Mouse (Mus musculus) intestine, postnatal 0 days (tissue): ENCODE results near the gene Ncor1. TPM values are rescaled to one million over a fixed set of nuclear protein-coding genes. Genes with fewer than 3 reads are reported as not detected.
A peak's percentile ranks its signal among the peaks of the same experiment; 100 is the strongest.
"Not testable (repeated sequence)": the region's sequence is repeated elsewhere in the genome, so short reads cannot be mapped to it uniquely, and the experiment has no call there.

Experiments
- ATAC-seq: fragments of 200-750 bp; cut with Nextera tagmentation; 2 replicates; pipeline ENCODE4 v1.8.0; 2017; ENCODE audit warnings: mild to moderate bottlenecking, moderate TSS enrichment, moderate library complexity
- H3K27ac ChIP-seq: fragments of 300-500 bp; sonication (generic); 2 replicates; pipeline ENCODE4 v1.5.1; 2014; ENCODE audit warnings: mild to moderate bottlenecking, low read depth, low read length, moderate library complexity
- H3K27me3 ChIP-seq: fragments of 300-500 bp; sonication (generic); replicated peaks from 2 replicates; pipeline ENCODE4 v1.6.1; 2014; ENCODE audit warnings: low read length, mixed read lengths; ENCODE audit not compliant: control insufficient read depth, insufficient read depth
- H3K36me3 ChIP-seq: fragments of 300-500 bp; sonication (generic); 2 replicates; pipeline ENCODE4 v1.6.1; 2014; ENCODE audit warnings: mild to moderate bottlenecking, moderate library complexity; ENCODE audit not compliant: control insufficient read depth, insufficient read depth
- H3K4me1 ChIP-seq: fragments of 300-500 bp; sonication (generic); replicated peaks from 2 replicates; pipeline ENCODE4 v1.6.1; 2014; ENCODE audit warnings: antibody characterized with exemption, low read length, mixed read lengths; ENCODE audit not compliant: control insufficient read depth, insufficient read depth
- H3K4me2 ChIP-seq: fragments of 300-500 bp; sonication (generic); replicated peaks from 2 replicates; pipeline ENCODE4 v1.6.1; 2014; ENCODE audit warnings: low read depth, mild to moderate bottlenecking, moderate library complexity
- H3K4me3 ChIP-seq: fragments of 300-500 bp; sonication (generic); 2 replicates; pipeline ENCODE4 v1.5.1; 2014; ENCODE audit warnings: low read depth, low read length
- H3K9ac ChIP-seq: fragments of 300-500 bp; sonication (generic); 2 replicates; pipeline ENCODE4 v1.6.1; 2014; ENCODE audit warnings: mild to moderate bottlenecking, low read depth, low read length
- H3K9me3 ChIP-seq: fragments of 300-500 bp; sonication (generic); 2 replicates; pipeline ENCODE4 v1.6.1; 2016; ENCODE audit warnings: mixed run types; ENCODE audit not compliant: control insufficient read depth
- CTCF ChIP-seq: sonication (generic); IDR thresholded peaks from 2 replicates; pipeline ENCODE4 v1.5.1; 2016; ENCODE audit warnings: low read depth, mild to moderate bottlenecking, control low read depth, antibody characterized with exemption, moderate library complexity
- WGBS: fragments of 180-500 bp; shearing (Covaris S2); extraction: QIAGEN DNeasy Blood & Tissue Kit; methylation state at CpG from one replicate; pipeline ENCODE4 v1.1.7; 2014; 5-methylcytosine and 5-hydroxymethylcytosine counted together
- polyA plus RNA-seq: library from polyadenylated mRNA; unstranded; fragments of >200 nt; fragmentation: Nextera tagmentation; extraction: Ambion mirVana; gene quantifications from 2 replicates; pipeline ENCODE4 v1.2.1, GENCODE M21; 2015

The Ncor1 gene
- polyA plus RNA-seq, 1 experiment from 2014 or later, result 114 TPM

GRCm38 (mm10) chr11:62478931-62479330 lies 20.6 kb upstream of the Ncor1 start:
- no peaks in the 10 kb centered on the region for H3K4me1 ChIP-seq
- 70% methylated on average over 6 of the region's 6 CpGs for WGBS
- no peaks in the 10 kb centered on the region for H3K27me3 ChIP-seq
- no peak overlapping the region for H3K4me2 ChIP-seq
- H3K9ac ChIP-seq, result no peak overlapping the region
- H3K27ac ChIP-seq, result peak overlapping the region; percentile 66
- ATAC-seq, result no peak
- H3K9me3 ChIP-seq, result no peaks in the 10 kb centered on the region
- TF ChIP-seq CTCF, result no peak
- H3K36me3 ChIP-seq, result no peaks in the 10 kb centered on the region
- H3K4me3 ChIP-seq, result no peak overlapping the region

- WGBS, result 61% methylated on average over 4 of the region's 4 CpGs
- peak; percentile 35; the same call in 1 of the 2 replicates for ATAC-seq
- H3K27ac ChIP-seq, result no peak overlapping the region; the same call in 1 of the 2 replicates
- H3K4me3 ChIP-seq, result no peak overlapping the region
- no peaks in the 10 kb centered on the region for H3K4me1 ChIP-seq
- no peak for TF ChIP-seq CTCF
- H3K27me3 ChIP-seq, result no peaks in the 10 kb centered on the region
- no peaks in the 10 kb centered on the region for H3K9me3 ChIP-seq
- H3K4me2 ChIP-seq, result no peak overlapping the region
- H3K9ac ChIP-seq, result no peak overlapping the region
- H3K36me3 ChIP-seq, result no peaks in the 10 kb centered on the region
These were observed 17.8 kb upstream of the Ncor1 start for GRCm38 (mm10) chr11:62476156-62476555.

GRCm38 (mm10) chr11:62473516-62473915 lies 15.2 kb upstream of the Ncor1 start:
- Histone ChIP-seq H3K4me3 (no peak overlapping the region), H3K27ac (no peak overlapping the region), H3K27me3 (no peaks in the 10 kb centered on the region), H3K4me2 (no peak overlapping the region), H3K4me1 (no peaks in the 10 kb centered on the region), H3K9ac (no peak overlapping the region), H3K36me3 (no peaks in the 10 kb centered on the region), H3K9me3 (no peaks in the 10 kb centered on the region)
- TF ChIP-seq CTCF, result no peak
- 95% methylated on average over 5 of the region's 5 CpGs for WGBS
- ATAC-seq, result no peak

GRCm38 (mm10) chr11:62470451-62470850 lies 12.1 kb upstream of the Ncor1 start:
- Histone ChIP-seq H3K4me2 (no peak overlapping the region), H3K9me3 (no peaks in the 10 kb centered on the region), H3K27me3 (no peaks in the 10 kb centered on the region), H3K27ac (no peak overlapping the region), H3K9ac (no peak overlapping the region), H3K4me1 (no peaks in the 10 kb centered on the region), H3K4me3 (no peak overlapping the region), H3K36me3 (no peaks in the 10 kb centered on the region)
- 92% methylated on average over 6 of the region's 6 CpGs for WGBS
- ATAC-seq, result no peak
- no peak for TF ChIP-seq CTCF

- not testable (repeated sequence) for H3K9me3 ChIP-seq, H3K4me2 ChIP-seq, H3K9ac ChIP-seq, ATAC-seq, H3K27me3 ChIP-seq, H3K4me1 ChIP-seq, H3K27ac ChIP-seq, H3K36me3 ChIP-seq, H3K4me3 ChIP-seq
These were observed 8.9 kb upstream of the Ncor1 start for GRCm38 (mm10) chr11:62467289-62467688.

- no peaks in the 10 kb centered on the region for H3K27me3 ChIP-seq
- H3K9ac ChIP-seq, result no peak overlapping the region
- TF ChIP-seq CTCF, result no peak
- no peak overlapping the region for H3K4me3 ChIP-seq
- H3K36me3 ChIP-seq, result no peaks in the 10 kb centered on the region
- WGBS, result 76% methylated on average over 3 of the region's 3 CpGs
- H3K4me2 ChIP-seq, result no peak overlapping the region
- peak; percentile 60 for ATAC-seq
- no peaks in the 10 kb centered on the region for H3K9me3 ChIP-seq
- H3K27ac ChIP-seq, result no peak overlapping the region
- H3K4me1 ChIP-seq, result no peaks in the 10 kb centered on the region
These were observed 8.2 kb upstream of the Ncor1 start for GRCm38 (mm10) chr11:62466546-62466945.

GRCm38 (mm10) chr11:62465849-62466248 lies 7.5 kb upstream of the Ncor1 start:
- Histone ChIP-seq H3K27me3 (no peaks in the 10 kb centered on the region), H3K36me3 (no peaks in the 10 kb centered on the region), H3K4me3 (no peak overlapping the region), H3K9me3 (no peaks in the 10 kb centered on the region), H3K9ac (no peak overlapping the region), H3K27ac (no peak overlapping the region), H3K4me2 (no peak overlapping the region), H3K4me1 (no peaks in the 10 kb centered on the region)
- ATAC-seq, result no peak
- 91% methylated on average over 3 of the region's 3 CpGs for WGBS
- no peak for TF ChIP-seq CTCF
